Mouse (Mus musculus) bone marrow macrophage, adult 2 months (primary cell): ENCODE results near the gene Txnl4b.

Experiments
- CTCF ChIP-seq: IDR thresholded peaks from 2 replicates; pipeline ENCODE4 v1.5.1; 2012; ENCODE audit warnings: low read depth, mild to moderate bottlenecking, low read length, moderate library complexity
- POLR2A ChIP-seq: IDR thresholded peaks from 2 replicates; pipeline ENCODE4 v1.6.1; 2012; ENCODE audit warnings: mild to moderate bottlenecking, low read depth, low read length, borderline replicate concordance

GRCm38 (mm10) chr8:109609153-109609502 lies 43.4 kb downstream of the Txnl4b start:
- no peak for TF ChIP-seq CTCF
- TF ChIP-seq POLR2A: no peak
